Mouse (Mus musculus) hindbrain, embryonic 11.5 days (tissue): Measurements from ENCODE around the gene Atp6v1g3. TPM values are rescaled to one million over a fixed set of nuclear protein-coding genes. Genes with fewer than 3 reads are reported as not detected.

Source experiments
- ATAC-seq: fragments of 200-750 bp; cut with Nextera tagmentation; 2 replicates; pipeline ENCODE4 v1.8.0; 2017; ENCODE audit warnings: mild to moderate bottlenecking, moderate TSS enrichment, moderate library complexity; ENCODE audit not compliant: low FRiP score
- DNase-seq: peaks from one replicate; pipeline ENCODE4 v3.0.0-alpha.2; 2015; ENCODE audit warnings: low spot score
- H3K27ac ChIP-seq: fragments of 300-500 bp; sonication (generic); 2 replicates; pipeline ENCODE4 v1.5.1; 2014; ENCODE audit warnings: mild to moderate bottlenecking, low read depth, low read length
- H3K27me3 ChIP-seq: fragments of 300-500 bp; sonication (generic); 2 replicates; pipeline ENCODE4 v1.6.1; 2014; ENCODE audit warnings: mild to moderate bottlenecking, low read length, moderate library complexity, mixed read lengths; ENCODE audit not compliant: control insufficient read depth, insufficient read depth
- H3K36me3 ChIP-seq: fragments of 300-500 bp; sonication (generic); 2 replicates; pipeline ENCODE4 v1.6.1; 2014; ENCODE audit warnings: mild to moderate bottlenecking, low read length, moderate library complexity, mixed read lengths; ENCODE audit not compliant: control insufficient read depth, insufficient read depth
- H3K4me1 ChIP-seq: fragments of 300-500 bp; sonication (generic); replicated peaks from 2 replicates; pipeline ENCODE4 v1.6.1; 2014; ENCODE audit warnings: low read length, mixed read lengths; ENCODE audit not compliant: control insufficient read depth, insufficient read depth
- H3K4me2 ChIP-seq: fragments of 300-500 bp; sonication (generic); replicated peaks from 2 replicates; pipeline ENCODE4 v1.6.1; 2014; ENCODE audit warnings: mild to moderate bottlenecking, low read depth, low read length
- H3K4me3 ChIP-seq: fragments of 300-500 bp; sonication (generic); 2 replicates; pipeline ENCODE4 v1.5.1; 2014; ENCODE audit warnings: low read depth, low read length
- H3K9ac ChIP-seq: fragments of 300-500 bp; sonication (generic); 2 replicates; pipeline ENCODE4 v1.6.1; 2014; ENCODE audit warnings: low read depth, low read length
- H3K9me3 ChIP-seq: fragments of 300-500 bp; sonication (generic); 2 replicates; pipeline ENCODE4 v1.6.1; 2016; ENCODE audit warnings: low read length; ENCODE audit not compliant: control insufficient read depth
- WGBS: fragments of 180-500 bp; shearing (Covaris S2); extraction: QIAGEN DNeasy Blood & Tissue Kit; methylation state at CpG from one replicate; pipeline ENCODE4 v1.1.7; 2014; 5-methylcytosine and 5-hydroxymethylcytosine counted together
- polyA plus RNA-seq: library from polyadenylated mRNA; unstranded; fragments of >200 nt; fragmentation: Nextera tagmentation; extraction: Ambion mirVana; gene quantifications from 2 replicates; pipeline ENCODE4 v1.2.1, GENCODE M21; 2014

The Atp6v1g3 gene
- polyA plus RNA-seq: 0.10 TPM in 1 of 2 replicates, not detected in the other

GRCm38 (mm10) chr1:138273438-138273837, at the start of gene Atp6v1g3:
TSS of gene Atp6v1g3 (plus strand) at chr1:138273738.
- Histone ChIP-seq H3K27me3 (no peaks in the 10 kb centered on the region), H3K4me2 (no peak within 1 kb of the TSS), H3K4me1 (no peaks in the 10 kb centered on the region), H3K27ac (no peak within 1 kb of the TSS), H3K9ac (no peak within 1 kb of the TSS), H3K4me3 (no peak within 1 kb of the TSS), H3K9me3 (no peaks in the 10 kb centered on the region), H3K36me3 (no peaks in the 10 kb centered on the region)
- ATAC-seq (no peak), DNase-seq (no peak)
- WGBS: 90% methylated on average over 2 of the region's 2 CpGs

GRCm38 (mm10) chr1:138233051-138233450, 40.5 kb upstream of the Atp6v1g3 start:
- DNase-seq (no peak), ATAC-seq (no peak)
- Histone ChIP-seq H3K9ac (no peak overlapping the region), H3K27ac (no peak overlapping the region), H3K36me3 (no peaks in the 10 kb centered on the region), H3K4me2 (no peak overlapping the region), H3K27me3 (no peaks in the 10 kb centered on the region), H3K4me3 (no peak overlapping the region), H3K9me3 (no peaks in the 10 kb centered on the region), H3K4me1 (no peaks in the 10 kb centered on the region)

DNA sequence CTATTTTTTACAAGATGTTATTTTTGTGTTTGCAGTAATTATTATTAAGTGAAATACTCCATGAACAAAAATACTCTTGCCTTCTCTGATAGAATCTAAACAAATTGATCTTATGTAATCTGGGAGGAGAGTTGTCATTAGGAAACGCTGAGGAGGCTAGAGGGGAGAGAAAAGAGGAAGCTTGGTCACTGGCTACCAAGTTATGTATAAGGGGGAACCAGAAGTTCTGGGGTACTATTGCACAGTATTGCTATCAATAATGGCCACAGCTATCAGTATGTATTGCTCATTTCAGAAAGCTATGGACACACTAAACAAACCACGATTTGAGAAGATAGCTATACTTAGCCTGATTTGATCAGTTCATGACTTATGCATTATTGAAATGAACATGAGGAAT, 36.3 kb upstream of the Atp6v1g3 start:
- 94% methylated on average over 2 of the region's 2 CpGs for WGBS
- Histone ChIP-seq H3K27me3 (no peaks in the 10 kb centered on the region), H3K9me3 (no peaks in the 10 kb centered on the region), H3K4me1 (no peaks in the 10 kb centered on the region), H3K4me2 (no peak overlapping the region), H3K36me3 (no peaks in the 10 kb centered on the region), H3K27ac (no peak overlapping the region), H3K4me3 (no peak overlapping the region), H3K9ac (no peak overlapping the region)
- no peak for ATAC-seq
- no peak for DNase-seq

DNA sequence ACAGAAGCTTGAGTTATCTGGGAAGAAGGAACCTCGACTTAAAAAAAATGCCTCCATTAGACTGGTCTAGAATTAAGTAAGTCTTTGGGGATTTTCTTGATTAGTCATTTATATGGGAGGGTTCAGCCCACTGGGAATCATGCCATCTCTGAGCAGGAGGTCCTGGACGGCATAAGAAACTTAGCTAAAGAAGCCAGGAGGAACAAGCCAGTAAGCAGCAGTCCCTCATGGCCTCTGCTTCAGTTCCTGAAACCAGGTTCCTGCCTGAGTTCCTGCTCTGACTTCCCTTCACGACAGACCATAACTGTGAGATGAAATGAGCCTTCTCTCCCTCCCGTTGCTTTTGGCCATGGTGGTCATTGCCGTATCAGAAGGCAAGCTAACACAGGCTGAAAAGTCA, 29.6 kb upstream of the Atp6v1g3 start:
- 73% methylated on average over 5 of the region's 5 CpGs for WGBS
- Histone ChIP-seq H3K4me3 (no peak overlapping the region), H3K4me2 (no peak overlapping the region), H3K4me1 (no peaks in the 10 kb centered on the region), H3K27me3 (no peaks in the 10 kb centered on the region), H3K36me3 (no peaks in the 10 kb centered on the region), H3K27ac (no peak overlapping the region), H3K9me3 (no peaks in the 10 kb centered on the region), H3K9ac (no peak overlapping the region)
- ATAC-seq: no peak
- DNase-seq: no peak

DNA sequence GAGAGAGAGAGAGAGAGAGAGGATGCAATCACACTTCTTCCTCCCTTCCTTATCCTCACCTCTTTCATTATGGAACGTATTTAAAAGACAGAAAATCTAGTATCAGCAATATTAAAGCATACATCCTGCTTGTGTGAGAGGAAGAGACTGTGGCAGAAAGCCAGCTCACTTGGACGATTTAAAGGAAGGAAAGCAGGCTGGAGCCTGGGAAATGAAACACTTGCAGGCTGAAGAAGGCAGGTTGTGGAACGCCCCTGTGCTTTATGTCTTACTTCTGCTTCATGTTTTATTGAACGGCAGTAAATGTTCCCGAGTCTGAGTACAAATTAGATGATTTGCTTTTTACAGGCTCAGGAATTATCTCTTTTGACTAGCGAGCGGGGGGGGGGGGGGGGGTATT, 29.1 kb upstream of the Atp6v1g3 start:
- Histone ChIP-seq H3K4me2 (no peak overlapping the region), H3K27me3 (no peaks in the 10 kb centered on the region), H3K27ac (no peak overlapping the region), H3K36me3 (no peaks in the 10 kb centered on the region), H3K4me3 (no peak overlapping the region), H3K4me1 (no peaks in the 10 kb centered on the region), H3K9me3 (no peaks in the 10 kb centered on the region), H3K9ac (no peak overlapping the region)
- DNase-seq: no peak
- no peak for ATAC-seq
- 67% methylated on average over 7 of the region's 7 CpGs for WGBS

GRCm38 (mm10) chr1:138245103-138245502, 28.4 kb upstream of the Atp6v1g3 start:
- no peaks in the 10 kb centered on the region for H3K9me3 ChIP-seq
- H3K27ac ChIP-seq: no peak overlapping the region
- no peak overlapping the region for H3K9ac ChIP-seq
- DNase-seq: no peak
- no peak overlapping the region for H3K4me3 ChIP-seq
- H3K4me1 ChIP-seq: no peaks in the 10 kb centered on the region
- H3K4me2 ChIP-seq: no peak overlapping the region
- ATAC-seq: no peak
- WGBS: 91% methylated on average over 4 of the region's 4 CpGs
- no peaks in the 10 kb centered on the region for H3K36me3 ChIP-seq
- no peaks in the 10 kb centered on the region for H3K27me3 ChIP-seq

- no peaks in the 10 kb centered on the region for H3K36me3 ChIP-seq
- 96% methylated on average over 3 of the region's 3 CpGs for WGBS
- no peak overlapping the region for H3K4me2 ChIP-seq
- H3K4me1 ChIP-seq: no peaks in the 10 kb centered on the region
- no peak overlapping the region for H3K9ac ChIP-seq
- H3K4me3 ChIP-seq: no peak overlapping the region
- H3K27ac ChIP-seq: no peak overlapping the region
- no peaks in the 10 kb centered on the region for H3K27me3 ChIP-seq
- no peaks in the 10 kb centered on the region for H3K9me3 ChIP-seq
- ATAC-seq: no peak
- DNase-seq: no peak
Measured at GRCm38 (mm10) chr1:138245533-138245932, 28.0 kb upstream of the Atp6v1g3 start.

GRCm38 (mm10) chr1:138246438-138247164, 26.9 kb upstream of the Atp6v1g3 start:
- peak; percentile 19 for DNase-seq
- Histone ChIP-seq H3K4me1 (no peaks in the 10 kb centered on the region), H3K27me3 (no peaks in the 10 kb centered on the region), H3K27ac (no peak overlapping the region), H3K4me3 (no peak overlapping the region), H3K9me3 (no peaks in the 10 kb centered on the region), H3K36me3 (no peaks in the 10 kb centered on the region), H3K4me2 (no peak overlapping the region), H3K9ac (no peak overlapping the region)
- peak; percentile 96 for ATAC-seq
- 70% methylated on average over 7 of the region's 7 CpGs for WGBS

DNA sequence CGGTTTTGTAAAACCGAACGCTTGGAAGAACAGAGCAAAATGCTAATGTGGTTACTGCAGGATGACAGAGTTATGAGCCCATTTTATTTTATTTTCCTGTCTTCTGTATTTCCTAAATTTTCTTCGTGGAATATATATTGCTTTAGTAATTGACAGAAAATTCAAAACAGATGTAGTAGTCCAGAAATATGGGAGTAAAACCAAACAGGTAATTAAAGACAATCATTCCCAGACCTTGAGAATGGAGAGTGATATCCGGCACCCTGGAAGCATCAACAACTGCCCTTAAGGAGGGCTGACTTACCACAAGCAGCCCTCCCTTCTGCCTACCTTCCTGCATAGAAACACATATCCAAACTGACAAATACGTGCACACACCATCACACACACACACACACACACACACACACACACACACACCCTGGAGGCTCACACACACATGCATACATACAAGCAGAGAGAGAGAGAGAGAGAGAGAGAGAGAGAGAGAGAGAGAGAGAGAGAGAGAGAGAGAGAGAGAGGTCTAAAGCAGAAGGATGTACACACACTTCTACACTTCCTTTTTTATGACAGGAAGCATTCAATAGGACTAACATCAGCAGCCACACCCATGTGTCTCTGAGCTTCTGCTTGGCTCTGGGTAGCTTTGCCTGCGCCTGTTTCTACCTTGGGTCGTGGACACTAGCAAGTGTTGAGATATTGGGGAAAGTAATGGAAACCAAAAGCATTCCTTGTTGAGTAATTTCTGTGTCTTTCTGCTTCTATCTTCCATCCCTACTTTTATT, 25.6 kb upstream of the Atp6v1g3 start:
- Histone ChIP-seq H3K4me2 (no peak overlapping the region), H3K27me3 (no peaks in the 10 kb centered on the region), H3K9me3 (no peaks in the 10 kb centered on the region), H3K27ac (no peak overlapping the region), H3K36me3 (no peaks in the 10 kb centered on the region), H3K9ac (no peak overlapping the region), H3K4me3 (no peak overlapping the region), H3K4me1 (no peaks in the 10 kb centered on the region)
- WGBS: 91% methylated on average over 8 of the region's 8 CpGs
- no peak for ATAC-seq
- no peak for DNase-seq
